Mouse (Mus musculus): Measurements from ENCODE around the gene Fosl1. TPM values are rescaled to one million over a fixed set of nuclear protein-coding genes. Genes with fewer than 3 reads are reported as not detected.

The Fosl1 gene
- polyA plus RNA-seq, 1 experiment, result 0.50 TPM

DNA sequence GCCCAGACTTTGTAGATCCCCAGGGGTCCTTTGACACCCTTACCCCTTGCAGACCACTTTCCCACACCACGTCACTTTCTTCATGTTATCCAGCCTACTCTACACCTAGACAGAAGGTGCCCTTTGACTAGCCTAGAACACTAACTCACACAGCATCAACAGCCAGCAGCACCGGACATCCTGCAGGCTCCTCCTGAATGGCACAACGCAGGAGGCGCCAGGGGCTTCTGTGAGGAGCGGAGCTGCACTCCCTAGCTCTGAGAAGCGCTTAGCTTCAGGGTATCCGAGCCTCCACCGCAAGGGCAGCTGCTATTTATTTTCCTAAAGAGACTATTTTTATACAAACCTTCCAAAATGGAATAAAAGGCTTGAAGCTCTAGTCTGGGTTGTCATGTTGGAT lies 8.2 kb downstream of the Fosl1 start:
- Histone ChIP-seq H3K4me3 (ENCODE audit: insufficient read depth, low read length) (no peak overlapping the region), H3K27ac (ENCODE audit: insufficient read depth, low read depth, low read length) (no peak overlapping the region), H3K4me1 (ENCODE audit: control insufficient read depth, insufficient read depth, low read length) (peaks cover 8% of the 10 kb centered on the region)
- no peak for TF ChIP-seq CTCF (IDR thresholded peaks at IDR 0.05; ENCODE audit: low read depth, low read length)
- no peak for TF ChIP-seq POLR2A (IDR thresholded peaks at IDR 0.05; ENCODE audit: borderline replicate concordance, low read depth, low read length)

DNA sequence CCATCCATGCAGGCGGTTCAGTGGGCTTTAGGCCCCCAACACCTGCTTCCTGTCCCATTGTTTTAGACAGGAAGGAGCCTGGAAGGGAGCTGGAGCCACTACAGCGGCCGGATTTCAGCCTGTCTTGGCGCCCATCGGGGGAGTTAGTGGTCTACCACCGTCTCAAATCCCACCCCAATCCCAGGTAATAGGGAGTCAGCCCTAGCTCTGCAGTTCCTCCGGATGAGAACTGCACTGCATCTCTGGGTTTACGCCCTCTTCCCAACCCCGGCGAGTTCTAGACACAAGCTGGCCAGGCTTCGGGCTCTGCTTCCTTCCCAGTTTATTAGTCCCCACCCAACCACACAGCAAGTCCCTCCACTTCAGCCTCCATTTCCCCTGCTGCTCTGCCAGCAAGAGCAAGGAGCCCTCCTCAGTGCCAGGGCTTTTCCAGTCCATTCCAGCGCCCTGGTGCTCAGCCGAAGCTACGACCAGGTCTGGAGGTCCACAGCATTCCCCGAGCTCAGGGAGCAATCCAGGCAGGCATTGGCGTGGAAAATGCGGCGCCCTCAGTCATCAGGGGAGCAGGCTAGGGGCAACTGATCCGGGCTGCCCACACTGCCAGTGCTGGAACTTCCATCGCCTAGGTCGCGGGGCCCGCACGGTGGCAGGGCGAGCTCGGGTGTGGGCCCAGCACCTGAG lies 9.0 kb downstream of the Fosl1 start:
- Histone ChIP-seq H3K4me1 (ENCODE audit: control insufficient read depth, insufficient read depth, low read length) (peaks cover 10% of the 10 kb centered on the region), H3K27ac (ENCODE audit: insufficient read depth, low read depth, low read length) (no peak overlapping the region), H3K4me3 (ENCODE audit: insufficient read depth, low read length) (peak overlapping the region; percentile 95)
- TF ChIP-seq POLR2A (IDR thresholded peaks at IDR 0.05; ENCODE audit: borderline replicate concordance, low read depth, low read length) (no peak), CTCF (IDR thresholded peaks at IDR 0.05; ENCODE audit: low read depth, low read length) (no peak)

GRCm38 (mm10) chr19:5456922-5457745 lies 9.8 kb downstream of the Fosl1 start:
- Histone ChIP-seq H3K4me1 (ENCODE audit: control insufficient read depth, insufficient read depth, low read length) (peaks cover 14% of the 10 kb centered on the region), H3K4me3 (ENCODE audit: insufficient read depth, low read length) (peak overlapping the region; percentile 95)
- TF ChIP-seq POLR2A (IDR thresholded peaks at IDR 0.05; ENCODE audit: borderline replicate concordance, low read depth, low read length) (peak; percentile 57; the same call in 1 of the 2 replicates), CTCF (IDR thresholded peaks at IDR 0.05; ENCODE audit: low read depth, low read length) (no peak)

GRCm38 (mm10) chr19:5457746-5458442 lies 10.5 kb downstream of the Fosl1 start, which contains the start of gene Ccdc85b:
Ccdc85b (minus strand) TSS chr19:5457894.
- no peak for TF ChIP-seq POLR2A (IDR thresholded peaks at IDR 0.05; ENCODE audit: borderline replicate concordance, low read depth, low read length)
- TF ChIP-seq CTCF (IDR thresholded peaks at IDR 0.05; ENCODE audit: low read depth, low read length), result 0 out of 2 replicates have a peak, but pooled peaks have one; percentile 19
- Histone ChIP-seq H3K4me1 (ENCODE audit: control insufficient read depth, insufficient read depth, low read length) (peaks cover 14% of the 10 kb centered on the region), H3K4me3 (ENCODE audit: insufficient read depth, low read length) (peak within 1 kb of the TSS; percentile 95), H3K27ac (ENCODE audit: insufficient read depth, low read depth, low read length) (peak within 1 kb of the TSS; percentile 53)

More at GRCm38 (mm10) chr19:5456922-5457745, 9.8 kb downstream of the Fosl1 start:
- H3K27ac ChIP-seq (ENCODE audit: insufficient read depth, low read depth, low read length), result peak overlapping the region; percentile 53

- no peak overlapping the region for H3K4me3 ChIP-seq (ENCODE audit: insufficient read depth, low read length)
- TF ChIP-seq POLR2A (IDR thresholded peaks at IDR 0.05; ENCODE audit: borderline replicate concordance, low read depth, low read length) (no peak), CTCF (IDR thresholded peaks at IDR 0.05; ENCODE audit: low read depth, low read length) (no peak)
- no peak overlapping the region for H3K27ac ChIP-seq (ENCODE audit: insufficient read depth, low read depth, low read length)
- peaks cover 14% of the 10 kb centered on the region for H3K4me1 ChIP-seq (ENCODE audit: control insufficient read depth, insufficient read depth, low read length)
Observed at GRCm38 (mm10) chr19:5459019-5459418, 11.7 kb downstream of the Fosl1 start.

DNA sequence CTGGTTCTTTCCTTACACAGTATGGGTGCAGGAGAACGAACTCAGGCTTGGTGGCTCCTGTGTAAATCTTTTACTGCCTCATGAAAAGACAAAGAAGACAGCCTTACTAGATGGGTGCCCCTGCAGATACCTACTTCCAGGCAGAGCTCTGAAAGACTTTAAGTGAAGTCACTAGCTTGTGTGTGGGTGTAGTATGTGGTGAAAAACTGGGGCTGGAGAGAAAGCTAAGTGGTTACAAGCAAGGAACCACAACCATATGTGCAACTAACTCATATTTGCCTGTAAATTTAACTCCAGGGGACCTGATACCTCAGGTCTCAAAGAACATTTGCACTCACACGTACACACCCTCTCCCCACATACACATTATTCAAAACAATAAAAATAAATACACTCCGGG lies 12.5 kb downstream of the Fosl1 start:
- TF ChIP-seq POLR2A (IDR thresholded peaks at IDR 0.05; ENCODE audit: borderline replicate concordance, low read depth, low read length) (no peak), CTCF (IDR thresholded peaks at IDR 0.05; ENCODE audit: low read depth, low read length) (no peak)
- peak overlapping the region; percentile 80 for H3K4me3 ChIP-seq (ENCODE audit: insufficient read depth, low read length)
- 0 out of 2 replicates have a peak overlapping the region, but pooled peaks have one; percentile 25 for H3K27ac ChIP-seq (ENCODE audit: insufficient read depth, low read depth, low read length)
- H3K4me1 ChIP-seq (ENCODE audit: control insufficient read depth, insufficient read depth, low read length), result peaks cover 14% of the 10 kb centered on the region

GRCm38 (mm10) chr19:5460465-5460911 lies 13.1 kb downstream of the Fosl1 start, which contains the start of gene Fibp:
Fibp (plus strand) TSS chr19:5460615.
- H3K4me3 ChIP-seq (ENCODE audit: insufficient read depth, low read length), result peak within 1 kb of the TSS; percentile 80
- peak; percentile 93 for TF ChIP-seq POLR2A (IDR thresholded peaks at IDR 0.05; ENCODE audit: borderline replicate concordance, low read depth, low read length)
- no peak for TF ChIP-seq CTCF (IDR thresholded peaks at IDR 0.05; ENCODE audit: low read depth, low read length)
- H3K27ac ChIP-seq (ENCODE audit: insufficient read depth, low read depth, low read length), result peak within 1 kb of the TSS; percentile 80
- H3K4me1 ChIP-seq (ENCODE audit: control insufficient read depth, insufficient read depth, low read length), result peaks cover 14% of the 10 kb centered on the region

DNA sequence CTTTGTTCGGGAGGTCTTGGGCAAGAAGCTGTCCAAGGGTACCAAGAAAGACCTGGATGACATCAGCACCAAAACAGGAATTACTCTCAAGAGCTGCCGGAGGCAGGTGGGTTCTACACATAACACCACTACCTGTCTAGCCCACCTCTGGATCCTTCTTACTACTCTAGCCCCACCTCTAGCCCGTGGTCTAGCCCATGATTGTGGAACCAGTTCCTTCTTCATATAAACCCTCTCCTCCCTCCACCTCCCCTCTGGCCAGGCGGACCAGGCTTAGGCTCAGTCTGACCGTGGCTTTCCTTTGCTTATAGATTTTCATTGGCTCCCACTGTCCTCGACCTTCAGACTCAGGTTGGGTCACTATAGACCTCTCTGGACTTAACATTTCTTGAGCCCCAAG lies 14.1 kb downstream of the Fosl1 start:
- H3K4me1 ChIP-seq (ENCODE audit: control insufficient read depth, insufficient read depth, low read length), result peaks cover 11% of the 10 kb centered on the region
- peak overlapping the region; percentile 80 for H3K4me3 ChIP-seq (ENCODE audit: insufficient read depth, low read length)
- TF ChIP-seq CTCF (IDR thresholded peaks at IDR 0.05; ENCODE audit: low read depth, low read length) (no peak), POLR2A (IDR thresholded peaks at IDR 0.05; ENCODE audit: borderline replicate concordance, low read depth, low read length) (no peak)
- H3K27ac ChIP-seq (ENCODE audit: insufficient read depth, low read depth, low read length), result no peak overlapping the region

- peaks cover 8% of the 10 kb centered on the region for H3K4me1 ChIP-seq (ENCODE audit: control insufficient read depth, insufficient read depth, low read length)
- H3K4me3 ChIP-seq (ENCODE audit: insufficient read depth, low read length), result no peak overlapping the region
Observed at GRCm38 (mm10) chr19:5463212-5463611, 15.9 kb downstream of the Fosl1 start.

More at GRCm38 (mm10) chr19:5463212-5463611, 15.9 kb downstream of the Fosl1 start:
- H3K27ac ChIP-seq (ENCODE audit: insufficient read depth, low read depth, low read length), result no peak overlapping the region
- TF ChIP-seq CTCF (IDR thresholded peaks at IDR 0.05; ENCODE audit: low read depth, low read length) (no peak), POLR2A (IDR thresholded peaks at IDR 0.05; ENCODE audit: borderline replicate concordance, low read depth, low read length) (no peak)
